Mouse (Mus musculus): ENCODE data around the gene Zmym1.

GRCm38 (mm10) chr4:127024240-127024639, 36.7 kb downstream of the Zmym1 start:
- TF ChIP-seq GATA1 (IDR thresholded peaks at IDR 0.05; ENCODE audit: borderline replicate concordance, low read length) (no peak), FLI1 (IDR thresholded peaks at IDR 0.05; ENCODE audit: low read length) (no peak)
